Comparison of ENCODE assay signal across 12 mouse cellular contexts in the genomic region with DNA sequence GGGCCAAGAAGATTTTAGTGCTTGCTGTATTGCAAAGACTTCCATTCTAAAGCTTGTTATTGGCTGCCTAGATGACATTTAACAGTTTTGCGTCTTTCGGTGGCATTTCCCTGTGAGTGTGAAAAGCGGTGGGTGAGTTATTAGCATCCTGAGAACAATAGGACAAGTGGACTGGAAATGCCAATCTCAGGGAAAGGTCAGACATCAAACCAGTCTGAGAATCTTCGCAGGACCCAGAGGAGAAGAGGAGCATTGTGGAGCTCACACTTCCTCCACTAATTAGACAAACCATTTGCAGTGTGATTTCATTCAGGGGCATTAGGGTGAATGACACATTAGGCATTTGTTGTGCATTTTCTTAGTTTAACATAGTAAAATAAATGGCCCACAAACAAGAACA.
"Had no signal": no experiment of that assay in that cellular context is flagged by ENCODE, and none has a peak within 500 bp of the region (broad histone marks: within the 10 kb centered on the region; RNA-seq: fewer than 3 reads in every experiment).

No protein-coding gene starts in this region.

- DNase-seq: liver, postnatal 0 days; lung, adult 2 months; lung, postnatal 14 days; lung, postnatal 36 days; midbrain, embryonic 14.5 days; right cerebral cortex, adult 18-20 months; right cerebral cortex, postnatal 25 days; right cerebral cortex, postnatal 4 days; spleen, adult 18-20 months; thymus, adult 2 months; thymus, postnatal 25 days; thymus, postnatal 4 days had no signal
